9 mouse cellular contexts compared by ENCODE assay signal in genomic region chr17:8468716-8469344, GRCm38 (mm10). TPM values are rescaled to one million over a fixed set of nuclear protein-coding genes. Genes with fewer than 3 reads are reported as not detected.
DNase-seq lines count a peak whose midpoint lies in the region; ATAC-seq and TF ChIP-seq lines count a peak whose summit lies in the region.
"Had no signal": no experiment of that assay in that cellular context is flagged by ENCODE, and none has a peak within 500 bp of the region (broad histone marks: within the 10 kb centered on the region; RNA-seq: fewer than 3 reads in every experiment).

No protein-coding gene starts in this region.

- no peak overlapping the region for H3K4me3 ChIP-seq in cerebellum, adult 2 months (replicated peaks; ENCODE audit: insufficient read depth, low read depth, low read length)
- no peak overlapping the region for H3K4me3 ChIP-seq in hindbrain, embryonic 15.5 days
- H3K4me3 ChIP-seq: limb, embryonic 15.5 days had no signal

- no peaks in the 10 kb centered on the region for H3K9me3 ChIP-seq in hindbrain, embryonic 15.5 days
- H3K9me3 ChIP-seq: limb, embryonic 15.5 days had no signal

- H3K27me3 ChIP-seq in cerebellum, adult 2 months (ENCODE audit: control insufficient read depth, insufficient read depth, low read length): no peaks in the 10 kb centered on the region
- no peaks in the 10 kb centered on the region; the same call in 1 of the 2 replicates for H3K27me3 ChIP-seq in hindbrain, embryonic 15.5 days

- peak; percentile 69 for DNase-seq in Muller cell, postnatal 12 days (ENCODE audit: inconsistent ontology term)
- peak; percentile 86 to 95 for DNase-seq in cerebellum, adult 2 months
- peak; percentile 85 to 98 for DNase-seq in layer of hippocampus, postnatal 25 days (ENCODE audit: extremely low spot score in 1 of 2, low spot score in 1 of 2)
- DNase-seq in lung, postnatal 36 days: peak; percentile 72
- DNase-seq in right cerebral cortex, adult 2 months (ENCODE audit: low spot score in 2 of 2): peak; percentile 95 to 96
- DNase-seq in urinary bladder, postnatal 14 days (ENCODE audit: low spot score): peak; percentile 81

- peak; percentile 96 for ATAC-seq in frontal cortex, adult (ENCODE audit: low TSS enrichment)
- peak; percentile 90 for ATAC-seq in hindbrain, embryonic 15.5 days (ENCODE audit: low FRiP score, low read depth)

- no peak overlapping the region for H3K27ac ChIP-seq in cerebellum, adult 2 months (ENCODE audit: insufficient read depth, low read length)
- no peak overlapping the region for H3K27ac ChIP-seq in hindbrain, embryonic 15.5 days (replicated peaks)
- H3K27ac ChIP-seq: limb, embryonic 15.5 days had no signal

- WGBS in cerebellum, adult 2 months: 16% methylated on average over 19 of the region's 19 CpGs
- 16% methylated on average over 19 of the region's 19 CpGs for WGBS in hindbrain, embryonic 15.5 days

- TF ChIP-seq POLR2A in cerebellum, adult 2 months (IDR thresholded peaks at IDR 0.05; ENCODE audit: borderline replicate concordance, insufficient read depth, low read length): no peak

- H3K9ac ChIP-seq in hindbrain, embryonic 15.5 days: no peak overlapping the region
- H3K9ac ChIP-seq: limb, embryonic 15.5 days had no signal

- TF ChIP-seq CTCF in cerebellum, adult 2 months (IDR thresholded peaks at IDR 0.05; ENCODE audit: borderline replicate concordance, insufficient read depth, low read depth, low read length): peak; percentile 95

- no peaks in the 10 kb centered on the region for H3K4me1 ChIP-seq in cerebellum, adult 2 months (ENCODE audit: control insufficient read depth, insufficient read depth, low read length)
- peaks cover 6% of the 10 kb centered on the region; the same call in 1 of the 2 replicates for H3K4me1 ChIP-seq in hindbrain, embryonic 15.5 days (replicated peaks)
- H3K4me1 ChIP-seq: limb, embryonic 15.5 days had no signal

- H3K4me2 ChIP-seq in hindbrain, embryonic 15.5 days: no peak overlapping the region
- H3K4me2 ChIP-seq: limb, embryonic 15.5 days had no signal

- no peaks in the 10 kb centered on the region for H3K36me3 ChIP-seq in hindbrain, embryonic 15.5 days
- H3K36me3 ChIP-seq: limb, embryonic 15.5 days had no signal

RNA-seq across cellular contexts. Expression of gene T, which starts 34.6 kb away (rescaled TPM):
- polyA plus RNA-seq in cerebellum, adult 2 months (2012; rRNA removed): 0.15 TPM in 1 of 2 replicates, not detected in the other
- polyA plus RNA-seq in hindbrain, embryonic 15.5 days (2015; fragmentation: Nextera tagmentation; extraction: Ambion mirVana): 0.12 and 0.47 TPM in 2 replicates
- total RNA-seq in layer of hippocampus, postnatal 25 days (2021): not detected

RNA-seq across cellular contexts. Expression of gene Pde10a, which starts 56.3 kb away (rescaled TPM):
- polyA plus RNA-seq in cerebellum, adult 2 months (2012; rRNA removed): 31.9 and 40.9 TPM in 2 replicates
- 12.8 and 13.0 TPM in 2 replicates for polyA plus RNA-seq in hindbrain, embryonic 15.5 days (2015; fragmentation: Nextera tagmentation; extraction: Ambion mirVana)
- 10 to 100 TPM; 55.2 to 64.0 TPM for total RNA-seq in layer of hippocampus, postnatal 25 days (2021)
